Mouse (Mus musculus): ENCODE measurements around the gene Nol3. TPM values are rescaled to one million over a fixed set of nuclear protein-coding genes. Genes with fewer than 3 reads are reported as not detected.

Gene Nol3
- polyA plus RNA-seq, 1 experiment from 2014 or later, result 1.2 TPM

DNA sequence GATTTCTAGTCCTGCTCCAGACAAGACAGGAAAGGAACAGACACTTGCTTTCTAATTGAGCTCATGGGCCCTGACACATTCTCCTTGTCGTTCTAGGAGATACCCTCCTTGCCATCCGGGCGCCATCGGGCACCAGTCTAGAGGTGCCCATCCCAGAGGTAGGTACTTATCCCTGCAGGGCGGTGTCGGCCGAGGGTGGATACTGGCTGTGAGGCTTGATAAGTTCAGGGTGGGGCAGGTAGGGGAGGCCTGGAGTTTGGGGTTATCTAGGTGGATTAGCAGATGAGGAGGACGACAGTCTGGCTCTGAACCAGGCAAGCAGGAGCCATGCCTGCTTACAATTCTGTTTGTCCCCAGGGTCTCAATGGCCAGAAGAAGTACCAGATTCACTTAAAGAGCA, 24.0 kb downstream of the Nol3 start:
- no peak for TF ChIP-seq EP300 (optimal IDR thresholded peaks at IDR 0.05)
- TF ChIP-seq CTCF (IDR thresholded peaks at IDR 0.05; ENCODE audit: low read depth), result no peak
- no peak overlapping the region for H3K27ac ChIP-seq (replicated peaks)
- ATAC-seq (ENCODE audit: low FRiP score, low TSS enrichment) (no peak), DNase-seq (ENCODE audit: low spot score) (no peak)
- 72% methylated on average over 8 of the region's 8 CpGs for WGBS
- peaks cover 21% of the 10 kb centered on the region for H3K36me3 ChIP-seq (ENCODE audit: control insufficient read depth, insufficient read depth, low read length)
- no peak overlapping the region for H3K4me2 ChIP-seq (replicated peaks; ENCODE audit: low read depth)
- H3K9ac ChIP-seq (ENCODE audit: low read length), result no peak overlapping the region
- H3K4me1 ChIP-seq (replicated peaks; ENCODE audit: control insufficient read depth, insufficient read depth), result peaks cover 5% of the 10 kb centered on the region; the same call in 1 of the 2 replicates
- H3K9me3 ChIP-seq (ENCODE audit: control insufficient read depth, low read length), result no peaks in the 10 kb centered on the region
- H3K27me3 ChIP-seq (ENCODE audit: control insufficient read depth, insufficient read depth, low read length), result no peaks in the 10 kb centered on the region
- H3K4me3 ChIP-seq (ENCODE audit: low read depth, low read length), result no peak overlapping the region

DNA sequence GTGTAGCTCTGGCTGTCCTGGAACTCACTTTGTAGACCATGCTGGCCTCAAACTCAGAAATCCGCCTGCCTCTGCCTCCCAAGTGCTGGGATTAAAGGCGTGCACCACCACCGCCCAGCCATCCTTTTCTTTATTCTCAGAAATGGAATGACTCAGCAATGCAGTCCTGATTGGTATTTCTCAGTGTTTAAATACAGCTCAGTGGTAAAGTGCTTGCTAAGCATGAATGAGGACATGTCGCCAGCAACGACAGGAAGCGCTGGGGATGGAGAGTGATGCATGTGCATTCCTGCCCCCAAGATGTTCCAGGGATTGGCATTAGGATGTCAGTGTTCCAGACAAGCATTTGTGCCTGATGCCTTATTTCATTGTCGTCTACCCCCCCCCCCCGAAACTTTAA, 27.5 kb downstream of the Nol3 start:
- no peak for TF ChIP-seq CTCF (IDR thresholded peaks at IDR 0.05; ENCODE audit: low read depth)
- TF ChIP-seq EP300 (optimal IDR thresholded peaks at IDR 0.05), result no peak

DNA sequence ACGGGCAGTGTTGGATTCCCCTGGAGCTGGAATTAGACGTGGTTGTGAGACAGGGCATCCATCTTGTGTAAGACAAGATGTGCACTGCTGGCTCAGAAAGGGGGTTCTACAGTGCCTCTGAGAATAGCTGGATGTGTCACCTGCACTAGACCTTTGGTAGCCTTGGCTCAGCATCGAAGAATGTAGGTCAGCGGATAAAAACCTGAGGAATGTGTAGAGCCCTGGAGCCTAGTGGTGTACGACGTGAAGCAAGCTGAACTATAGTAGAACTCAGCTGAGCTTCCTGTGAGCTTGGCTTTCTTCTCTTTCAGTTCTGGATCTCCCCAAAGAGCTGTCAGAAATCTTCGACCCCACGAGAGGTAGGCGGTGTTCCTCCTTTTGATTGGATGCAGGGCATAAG, 27.9 kb downstream of the Nol3 start:
- Histone ChIP-seq H3K4me3 (ENCODE audit: low read depth, low read length) (no peak overlapping the region), H3K4me2 (replicated peaks; ENCODE audit: low read depth) (no peak overlapping the region), H3K27me3 (ENCODE audit: control insufficient read depth, insufficient read depth, low read length) (no peaks in the 10 kb centered on the region), H3K9me3 (ENCODE audit: control insufficient read depth, low read length) (no peaks in the 10 kb centered on the region), H3K36me3 (ENCODE audit: control insufficient read depth, insufficient read depth, low read length) (peaks cover 21% of the 10 kb centered on the region), H3K27ac (replicated peaks) (no peak overlapping the region), H3K9ac (ENCODE audit: low read length) (no peak overlapping the region), H3K4me1 (replicated peaks; ENCODE audit: control insufficient read depth, insufficient read depth) (peaks cover 7% of the 10 kb centered on the region)
- ATAC-seq (ENCODE audit: low FRiP score, low TSS enrichment) (no peak), DNase-seq (ENCODE audit: low spot score) (no peak)
- no peak for TF ChIP-seq EP300 (optimal IDR thresholded peaks at IDR 0.05)
- no peak for TF ChIP-seq CTCF (IDR thresholded peaks at IDR 0.05; ENCODE audit: low read depth)
- 72% methylated on average over 9 of the region's 9 CpGs for WGBS

More for the DNA sequence above, 27.5 kb downstream of the Nol3 start:
- Histone ChIP-seq H3K27ac (replicated peaks) (no peak overlapping the region), H3K9me3 (ENCODE audit: control insufficient read depth, low read length) (no peaks in the 10 kb centered on the region), H3K4me3 (ENCODE audit: low read depth, low read length) (no peak overlapping the region), H3K4me2 (replicated peaks; ENCODE audit: low read depth) (no peak overlapping the region), H3K27me3 (ENCODE audit: control insufficient read depth, insufficient read depth, low read length) (no peaks in the 10 kb centered on the region), H3K9ac (ENCODE audit: low read length) (no peak overlapping the region), H3K36me3 (ENCODE audit: control insufficient read depth, insufficient read depth, low read length) (peaks cover 23% of the 10 kb centered on the region), H3K4me1 (replicated peaks; ENCODE audit: control insufficient read depth, insufficient read depth) (peaks cover 12% of the 10 kb centered on the region)
- no peak for ATAC-seq (ENCODE audit: low FRiP score, low TSS enrichment)
- DNase-seq (ENCODE audit: low spot score), result no peak
- 70% methylated on average over 7 of the region's 8 CpGs for whole genome bisulfite sequencing

- TF ChIP-seq CTCF (IDR thresholded peaks at IDR 0.05; ENCODE audit: low read depth) (no peak), EP300 (optimal IDR thresholded peaks at IDR 0.05) (no peak)
- Histone ChIP-seq H3K27ac (replicated peaks) (peak overlapping the region; percentile 92), H3K9me3 (ENCODE audit: control insufficient read depth, low read length) (no peaks in the 10 kb centered on the region), H3K4me2 (replicated peaks; ENCODE audit: low read depth) (peak overlapping the region; percentile 20; the same call in 1 of the 2 replicates), H3K27me3 (ENCODE audit: control insufficient read depth, insufficient read depth, low read length) (no peaks in the 10 kb centered on the region), H3K36me3 (ENCODE audit: control insufficient read depth, insufficient read depth, low read length) (peaks cover 21% of the 10 kb centered on the region), H3K9ac (ENCODE audit: low read length) (no peak overlapping the region), H3K4me1 (replicated peaks; ENCODE audit: control insufficient read depth, insufficient read depth) (peaks cover 7% of the 10 kb centered on the region; the same call in 1 of the 2 replicates), H3K4me3 (ENCODE audit: low read depth, low read length) (no peak overlapping the region)
- WGBS, result 40% methylated on average over 9 of the region's 9 CpGs
- ATAC-seq (ENCODE audit: low FRiP score, low TSS enrichment), result peak; percentile 4; the same call in 1 of the 2 replicates
- DNase-seq (ENCODE audit: low spot score), result no peak
Observed at GRCm38 (mm10) chr8:105304325-105305210, 28.6 kb downstream of the Nol3 start.

DNA sequence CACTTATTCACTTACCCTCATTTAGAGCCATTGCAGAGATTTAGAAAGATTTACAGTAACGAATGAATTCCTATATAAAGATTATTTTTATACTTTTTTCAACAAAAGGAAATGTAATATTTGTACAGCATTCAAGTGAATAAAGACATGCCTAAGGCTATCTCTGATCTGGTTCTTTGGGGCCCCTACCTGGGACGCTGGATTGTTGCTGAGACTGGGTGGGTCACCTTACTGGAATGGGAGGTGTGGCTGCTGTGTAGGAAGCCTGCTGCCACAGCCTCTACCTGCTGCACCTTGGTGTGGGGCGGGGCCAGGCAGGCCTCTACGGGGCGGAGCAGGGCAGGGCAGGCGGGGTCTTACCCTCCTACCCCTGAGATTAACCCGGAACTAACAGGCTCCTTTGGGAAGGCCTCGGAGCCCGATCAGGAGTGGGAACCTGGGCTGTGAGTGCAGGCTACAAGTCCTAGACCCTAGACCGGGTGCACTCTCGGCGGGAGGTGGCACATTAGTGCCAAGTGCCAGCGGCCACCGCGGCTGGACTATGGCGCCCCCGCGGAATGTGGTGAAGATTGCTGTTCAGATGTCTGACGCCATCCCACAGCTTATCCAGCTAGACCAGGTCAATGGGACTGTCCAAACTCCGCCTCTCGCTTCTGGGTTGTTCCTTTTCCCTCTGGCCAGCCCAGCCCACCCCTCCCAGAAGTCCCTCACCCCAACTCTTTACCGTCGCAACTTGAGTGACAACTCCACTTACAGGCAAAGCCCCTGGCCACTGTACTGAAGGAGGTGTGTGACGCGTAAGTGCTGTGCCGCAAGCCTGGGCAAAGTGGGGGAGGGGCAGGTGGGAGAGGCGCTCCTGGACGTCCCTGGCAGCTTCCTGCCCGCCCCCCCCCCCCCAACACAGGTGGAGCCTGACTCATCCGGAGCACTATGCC, 29.5 kb downstream of the Nol3 start, which contains the start of gene Elmo3:
TSS of gene Elmo3 (plus strand) at position 391 of the 935 bp plus-strand sequence.
- peaks cover 18% of the 10 kb centered on the region for H3K36me3 ChIP-seq (ENCODE audit: control insufficient read depth, insufficient read depth, low read length)
- H3K9me3 ChIP-seq (ENCODE audit: control insufficient read depth, low read length), result no peaks in the 10 kb centered on the region
- peak within 1 kb of the TSS; percentile 67 for H3K9ac ChIP-seq (ENCODE audit: low read length)
- DNase-seq (ENCODE audit: low spot score) (peak; percentile 96), ATAC-seq (ENCODE audit: low FRiP score, low TSS enrichment) (peak; percentile 94)
- peaks cover 7% of the 10 kb centered on the region; the same call in 1 of the 2 replicates for H3K4me1 ChIP-seq (replicated peaks; ENCODE audit: control insufficient read depth, insufficient read depth)
- peak within 1 kb of the TSS; percentile 92 for H3K27ac ChIP-seq (replicated peaks)
- H3K4me3 ChIP-seq (ENCODE audit: low read depth, low read length), result peak within 1 kb of the TSS; percentile 47
- no peaks in the 10 kb centered on the region for H3K27me3 ChIP-seq (ENCODE audit: control insufficient read depth, insufficient read depth, low read length)
- H3K4me2 ChIP-seq (replicated peaks; ENCODE audit: low read depth), result peak within 1 kb of the TSS; percentile 74
- WGBS, result 4% methylated on average over 29 of the region's 30 CpGs
- TF ChIP-seq EP300 (optimal IDR thresholded peaks at IDR 0.05), result no peak
- TF ChIP-seq CTCF (IDR thresholded peaks at IDR 0.05; ENCODE audit: low read depth), result peak; percentile 41

All from stomach, postnatal 0 days (tissue).